Mouse (Mus musculus) retina, adult 2 months (tissue): ENCODE measurements around the gene Tmem221.
"Not testable (repeated sequence)": the region's sequence is repeated elsewhere in the genome, so short reads cannot be mapped to it uniquely, and the experiment has no call there.

Experiments
- DNase-seq: peaks from one replicate; pipeline ENCODE4 v3.0.0-alpha.2; 2012; ENCODE audit warnings: low read depth, low spot score

The Tmem221 gene

DNA sequence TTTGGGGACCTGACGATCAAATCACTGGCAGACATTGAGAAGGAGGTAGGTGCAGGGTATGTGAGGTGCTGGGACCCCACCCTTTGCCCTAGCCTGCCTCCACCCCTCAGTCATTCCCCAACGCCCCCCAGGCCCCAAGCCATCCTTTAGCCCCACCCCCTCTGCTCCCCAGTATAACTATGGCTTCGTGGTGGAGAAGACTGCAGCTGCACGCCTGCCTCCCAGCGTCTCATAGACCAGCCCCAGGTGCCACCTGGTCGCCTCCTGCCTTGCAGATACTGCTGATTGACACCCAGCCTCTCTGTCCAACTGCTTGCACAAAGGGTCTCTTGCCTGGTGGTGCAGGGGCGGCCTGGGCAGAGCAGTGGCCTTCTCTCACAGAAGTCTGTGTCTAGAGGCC lies 11.1 kb downstream of the Tmem221 start:
- no peak for DNase-seq

DNA sequence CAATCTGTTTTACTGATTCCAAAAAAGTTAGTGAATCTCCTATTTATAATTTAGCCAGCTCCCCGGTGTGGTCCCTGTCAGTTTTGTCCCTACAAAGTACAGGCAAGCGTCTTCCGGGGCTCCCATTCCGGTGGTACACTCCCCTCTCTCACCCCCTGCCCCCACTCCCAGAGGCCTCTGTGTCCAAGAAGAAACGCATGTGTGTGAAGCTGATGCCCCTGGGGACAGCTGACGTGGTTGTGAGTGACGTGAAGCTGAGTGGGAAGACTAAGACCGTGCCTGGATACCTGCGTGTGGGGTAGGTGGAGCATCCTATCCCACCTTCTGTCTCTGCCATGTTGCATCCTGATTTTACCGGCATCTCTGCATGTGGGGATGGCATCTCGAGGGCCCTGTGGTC lies 13.6 kb downstream of the Tmem221 start:
- DNase-seq = no peak

DNA sequence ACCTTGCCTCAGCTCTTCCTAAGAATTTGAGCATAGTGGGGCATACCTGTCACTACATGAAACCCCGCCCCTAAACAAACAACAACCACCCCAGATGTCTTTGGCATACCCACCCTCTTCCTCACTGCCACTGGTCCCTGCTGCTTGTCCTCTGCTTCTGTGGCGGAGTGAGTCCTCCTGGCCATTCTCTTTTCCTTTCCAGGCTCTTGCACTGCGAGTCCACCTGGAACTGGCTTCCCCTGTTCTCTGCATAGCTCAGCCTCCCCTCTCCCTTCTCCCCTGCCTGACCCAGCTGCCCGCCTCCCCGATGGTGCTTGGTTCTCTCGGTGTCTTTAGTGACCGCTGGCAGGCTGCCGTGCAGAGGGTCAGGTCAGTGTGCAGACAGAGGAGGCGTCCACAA lies 14.9 kb downstream of the Tmem221 start:
- no peak for DNase-seq

DNA sequence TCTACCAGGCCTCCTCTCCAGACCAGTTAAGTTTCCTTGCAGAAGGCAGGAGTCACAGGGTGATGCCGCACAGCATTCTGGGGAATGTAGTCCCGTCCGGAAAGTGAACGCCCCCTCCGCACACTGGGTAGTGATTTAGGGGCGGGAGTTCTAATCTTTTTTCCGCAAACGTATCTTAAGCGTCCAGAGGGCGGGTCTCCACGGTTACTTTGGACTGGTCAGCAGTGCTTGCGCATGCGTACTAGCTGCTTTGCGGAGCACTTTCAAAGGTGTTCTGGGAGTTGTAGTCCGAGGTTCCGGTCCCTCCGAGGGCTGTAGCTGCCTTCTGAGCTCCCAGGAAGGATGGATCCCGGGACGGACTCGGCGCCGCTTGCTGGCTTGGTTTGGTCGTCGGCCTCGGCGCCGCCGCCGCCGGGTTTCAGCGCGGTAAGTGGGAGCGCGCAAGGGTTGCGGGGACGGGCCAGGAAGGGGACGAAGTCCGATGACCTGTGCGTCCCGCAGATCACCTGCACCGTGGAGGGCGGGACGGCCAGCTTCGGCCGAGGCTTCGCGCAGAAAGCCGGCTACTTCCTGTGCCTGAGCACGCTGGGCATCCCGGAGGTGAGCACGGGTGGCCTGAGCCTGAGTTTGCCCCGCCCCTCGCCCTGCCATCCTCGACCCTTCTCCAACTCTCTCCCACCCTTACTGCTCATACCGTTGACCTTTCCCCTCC lies 15.9 kb downstream of the Tmem221 start, which contains the start of gene Mvb12a:
Gene Mvb12a, plus strand, starts transcription at position 291 of the 712 bp plus-strand sequence.
- peak; percentile 98 for DNase-seq

- peak; percentile 28 for DNase-seq
Observed at GRCm38 (mm10) chr8:71537028-71537867, 21.4 kb downstream of the Tmem221 start, which contains the start of gene Bst2. Bst2 (minus strand) TSS chr8:71537456.

DNA sequence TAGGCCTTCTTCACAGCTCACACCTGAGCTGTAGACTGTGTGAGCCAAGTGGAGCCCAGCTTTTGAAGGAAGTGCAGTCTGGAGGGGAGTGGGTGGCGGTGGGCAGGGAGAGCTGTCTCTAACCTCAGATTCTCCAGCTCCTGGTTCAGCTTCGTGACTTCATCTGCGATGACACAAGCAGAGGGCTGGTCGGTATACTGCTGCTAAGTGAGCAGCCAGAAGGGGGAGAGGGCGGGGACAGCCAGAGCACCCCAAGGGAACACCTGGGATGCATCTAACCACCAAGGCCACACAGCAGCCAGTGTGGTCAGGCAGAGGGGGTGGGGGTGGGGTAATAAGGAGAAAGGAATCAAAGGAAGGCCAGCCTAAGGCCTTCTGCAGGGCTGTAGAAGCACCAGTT lies 23.0 kb downstream of the Tmem221 start:
- DNase-seq = no peak

DNA sequence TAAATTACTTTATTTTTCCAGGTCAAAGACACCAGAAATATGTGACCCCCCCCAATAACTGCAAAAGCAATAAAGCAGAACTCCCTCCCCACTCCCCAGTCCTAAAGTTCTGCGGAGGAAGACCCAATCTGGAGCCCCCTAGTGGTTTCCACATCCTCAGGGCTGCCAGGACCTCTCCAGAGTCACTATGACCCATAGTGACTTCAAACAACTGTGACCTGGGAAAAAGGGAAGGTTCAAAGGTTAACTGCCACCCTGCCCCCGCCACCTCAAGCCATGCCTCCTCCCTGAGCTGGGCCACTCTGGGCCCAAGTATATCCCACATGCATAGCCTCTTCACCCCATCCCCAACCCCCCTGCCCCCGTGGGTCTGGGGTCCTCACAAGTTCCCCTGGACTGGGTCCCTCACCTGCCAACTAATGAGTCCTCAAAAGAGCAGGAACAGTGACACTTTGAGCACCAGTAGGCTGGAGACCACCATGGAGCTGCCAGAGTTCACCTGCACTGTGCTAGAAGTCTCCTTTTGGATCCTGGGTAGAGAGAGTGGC lies 24.3 kb downstream of the Tmem221 start:
- no peak for DNase-seq

- not testable (repeated sequence) for DNase-seq
Observed at GRCm38 (mm10) chr8:71530735-71531467, 27.8 kb downstream of the Tmem221 start.

- DNase-seq = no peak
Observed at GRCm38 (mm10) chr8:71528362-71529073, 30.2 kb downstream of the Tmem221 start.

DNA sequence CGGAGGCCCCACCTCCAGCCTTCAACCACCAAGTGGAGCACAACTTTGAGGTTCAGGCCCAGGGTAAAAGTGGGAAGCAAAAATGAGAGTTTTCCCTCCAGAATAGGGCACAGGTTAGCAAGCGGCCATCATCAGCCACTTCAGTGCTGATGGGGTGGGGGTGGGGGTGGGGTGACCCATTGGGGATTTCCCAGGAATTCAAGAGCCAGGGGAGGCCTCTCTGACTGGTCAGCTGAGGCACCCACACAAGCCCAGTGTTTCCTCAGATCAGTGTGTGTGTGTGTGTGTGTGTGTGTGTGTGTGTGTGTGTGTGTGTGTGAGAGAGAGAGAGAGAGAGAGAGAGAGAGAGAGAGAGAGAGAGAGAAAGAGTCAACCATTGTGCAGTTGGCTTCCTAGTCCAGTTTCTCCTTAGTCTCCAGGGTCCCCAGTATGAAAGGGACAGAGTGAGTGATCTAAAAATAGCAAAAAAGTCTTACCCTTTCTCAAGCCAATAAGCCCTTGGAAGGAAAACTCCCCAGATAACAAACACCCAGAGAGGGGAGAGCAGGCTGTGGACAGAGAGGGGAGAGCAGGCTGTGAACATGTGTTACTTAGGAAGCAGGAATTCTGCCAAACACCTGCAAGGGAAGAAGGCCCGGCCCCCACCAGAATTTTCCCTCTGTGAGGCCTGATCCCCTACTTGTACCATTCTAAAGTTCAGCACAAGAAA lies 31.4 kb downstream of the Tmem221 start:
- no peak for DNase-seq

- no peak for DNase-seq
Observed at GRCm38 (mm10) chr8:71526272-71526671, 32.4 kb downstream of the Tmem221 start.

DNA sequence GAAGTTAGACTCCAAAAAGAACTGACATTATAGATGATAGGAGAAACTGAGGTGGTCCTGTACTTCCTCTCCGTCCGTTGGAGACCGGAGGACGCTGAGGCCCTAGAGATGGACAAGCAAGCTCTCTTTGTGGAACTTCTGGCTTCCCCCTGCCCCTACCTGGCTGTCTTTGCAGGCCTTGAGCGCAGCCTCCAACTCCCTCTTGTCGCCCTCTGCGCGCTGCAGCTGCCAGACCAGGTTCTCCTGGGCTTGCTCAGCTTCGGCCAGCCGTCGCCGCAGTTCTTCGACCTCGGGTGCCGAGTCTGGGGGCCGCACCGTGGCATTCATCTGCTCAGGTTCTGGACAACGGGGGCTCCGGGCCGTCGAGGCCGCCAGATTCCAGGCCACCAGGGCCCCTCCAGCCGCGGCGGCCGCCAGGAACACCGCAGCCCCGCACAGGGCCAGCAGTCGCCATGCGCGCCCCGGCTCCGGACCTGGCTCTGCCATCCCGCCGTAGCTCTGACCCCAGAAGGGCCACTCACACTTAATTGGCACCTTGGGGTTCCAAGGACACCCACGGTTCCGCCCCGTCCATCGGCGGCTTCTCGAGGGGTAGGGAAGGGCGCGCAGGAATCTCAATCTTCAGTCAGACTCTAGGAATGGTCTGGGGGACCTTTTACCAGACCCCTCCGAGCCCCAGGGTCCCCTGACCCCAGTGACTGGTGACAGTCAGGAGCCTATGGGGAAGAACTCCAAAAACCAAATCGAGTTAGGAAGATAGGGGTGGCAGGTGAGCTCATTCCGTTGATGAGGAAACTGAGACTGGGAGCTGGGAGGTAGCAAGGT lies 33.2 kb downstream of the Tmem221 start, which contains the start of gene Ccdc194:
Gene Ccdc194, minus strand, starts transcription at position 486 of the 825 bp plus-strand sequence.
- no peak for DNase-seq

- peak; percentile 72 for DNase-seq
Observed at GRCm38 (mm10) chr8:71521634-71522033, 37.0 kb downstream of the Tmem221 start.

DNA sequence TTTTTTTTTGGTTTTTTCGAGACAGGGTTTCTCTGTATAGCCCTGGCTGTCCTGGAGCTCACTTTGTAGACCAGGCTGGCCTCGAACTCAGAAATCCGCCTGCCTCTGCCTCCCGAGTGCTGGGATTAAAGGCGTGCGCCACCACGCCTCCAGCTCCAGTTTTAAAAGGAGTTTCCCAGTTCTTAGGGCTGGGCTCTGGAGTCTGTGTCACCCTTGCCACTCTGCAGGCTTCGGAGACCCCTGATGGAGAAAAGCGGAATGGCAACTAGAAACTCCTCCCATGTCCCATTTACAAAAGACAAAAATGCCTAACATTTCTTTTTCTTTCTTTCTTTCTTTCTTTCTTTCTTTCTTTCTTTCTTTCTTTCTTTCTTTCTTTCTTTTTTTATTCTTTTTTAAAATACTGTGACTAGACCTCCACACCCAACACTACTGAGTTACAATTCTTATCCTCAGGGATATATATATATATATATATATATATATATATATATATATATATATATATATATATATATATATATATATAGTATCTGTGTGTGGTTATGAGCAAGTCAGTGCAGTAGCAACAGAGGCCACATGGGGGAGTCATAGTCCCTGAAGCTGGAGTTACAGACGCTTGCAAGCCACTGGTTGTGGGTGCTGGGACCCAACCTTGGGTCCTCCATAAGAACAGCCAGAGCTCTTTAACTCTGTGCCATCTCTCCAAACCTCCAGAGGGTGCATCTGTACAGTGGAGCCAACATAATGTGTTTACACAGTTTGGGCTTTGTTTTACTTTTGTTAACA lies 39.4 kb downstream of the Tmem221 start:
- DNase-seq = not testable (repeated sequence)

- DNase-seq = no peak
Observed at GRCm38 (mm10) chr8:71516786-71517185, 41.9 kb downstream of the Tmem221 start.

GRCm38 (mm10) chr8:71515043-71515442 lies 43.6 kb downstream of the Tmem221 start:
- DNase-seq = no peak

DNA sequence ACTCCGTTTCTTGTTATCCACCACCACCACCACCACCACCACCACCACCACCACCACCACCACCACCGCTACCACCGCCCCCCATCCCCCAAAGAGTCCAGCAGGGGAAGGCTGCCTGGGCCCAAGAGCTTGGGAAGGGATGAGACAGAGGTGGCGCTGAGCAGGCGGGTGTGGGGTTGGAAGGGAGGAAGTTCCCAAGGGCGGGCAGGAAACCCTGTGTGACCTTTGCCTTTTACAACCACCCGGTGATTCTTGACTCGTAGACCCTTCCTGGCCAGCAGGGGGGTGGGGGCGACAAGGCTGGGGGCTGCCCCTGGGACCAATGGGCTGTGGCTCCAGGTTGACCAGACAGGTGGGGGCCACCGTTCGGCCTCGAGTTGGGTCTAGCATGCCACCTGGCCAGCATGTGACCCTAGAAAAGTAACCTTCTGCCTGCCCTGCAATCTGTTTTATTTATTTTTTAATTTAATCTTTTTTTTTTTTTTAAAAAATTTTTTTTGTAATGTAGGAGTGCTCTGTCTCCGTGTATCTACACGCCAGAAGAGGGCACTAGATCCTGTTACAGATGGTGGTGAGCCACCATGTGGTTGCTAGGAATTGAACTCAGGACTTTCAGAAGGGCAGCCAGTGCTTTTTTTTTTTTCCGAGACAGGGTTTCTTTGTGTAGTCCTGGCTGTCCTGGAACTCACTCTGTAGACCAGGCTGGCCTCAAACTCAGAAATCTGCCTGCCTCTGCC lies 45.5 kb downstream of the Tmem221 start:
- DNase-seq = no peak

DNA sequence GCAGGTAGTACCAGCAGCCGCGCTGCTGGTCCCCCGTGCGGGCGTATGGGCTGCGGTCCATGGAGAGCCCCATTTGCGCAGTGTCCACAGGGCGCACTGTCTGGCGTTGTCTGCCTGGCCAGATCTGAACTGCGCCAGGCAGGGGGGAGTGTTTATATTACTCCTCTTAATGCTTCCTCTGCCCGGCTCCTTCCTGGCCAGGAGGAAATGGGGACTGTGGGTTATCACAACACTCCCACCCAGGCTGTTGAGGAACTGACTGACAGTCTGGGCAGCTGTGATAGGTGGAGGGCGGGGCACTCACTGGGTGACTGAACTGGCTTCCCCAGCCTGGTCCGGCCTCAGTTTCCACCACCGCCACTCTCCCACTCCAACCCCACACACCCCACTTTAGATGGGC lies 47.0 kb downstream of the Tmem221 start, which contains the start of gene Plvap:
Gene Plvap, minus strand, starts transcription at position 109 of the 400 bp plus-strand sequence.
- no peak for DNase-seq
